Mouse (Mus musculus): ENCODE results near the gene Sp6. TPM values are rescaled to one million over a fixed set of nuclear protein-coding genes. Genes with fewer than 3 reads are reported as not detected.

Sp6 gene
- total RNA-seq, 2 experiments from 2014 or later, result 2.1 to 2.2 TPM

Small RNAs within 50 kb of the gene (microRNA-seq; reads per million reads assigned to microRNA genes)
- 0.50 to 1.3 reads per million in 2 experiments for gene Mir8103

Other genes with a start within 250 kb of the Sp6 start
- 10 to 100 TPM; 43.3 to 47.3 TPM for gene Snx11, start 235.8 kb upstream of the Sp6 start, total RNA-seq (2021)
- 10 to 100 TPM; 47.0 to 47.7 TPM for gene Cbx1, start 224.3 kb upstream of the Sp6 start, total RNA-seq (2021)
- 100 to 1,000 TPM; 258 to 264 TPM for gene Nfe2l1, start 183.4 kb upstream of the Sp6 start, total RNA-seq (2021)
- gene Copz2, start 163.5 kb upstream of the Sp6 start, total RNA-seq (2021), result 1 to 10 TPM; 3.8 to 6.0 TPM
- 10 to 100 TPM; 28.1 to 32.3 TPM for gene Cdk5rap3, start 96.9 kb upstream of the Sp6 start, total RNA-seq (2021)
- gene Prr15l, start 85.3 kb upstream of the Sp6 start, total RNA-seq (2021), result not detected
- 10 to 100 TPM; 37.4 to 37.5 TPM for gene Pnpo, start 69.4 kb upstream of the Sp6 start, total RNA-seq (2021)
- gene Sp2, start 30.4 kb upstream of the Sp6 start, total RNA-seq (2021), result 10 to 100 TPM; 12.8 to 13.5 TPM
- 1 to 10 TPM; 3.6 to 3.7 TPM for gene Scrn2, start 16.5 kb downstream of the Sp6 start, total RNA-seq (2021)
- gene Lrrc46, start 28.0 kb downstream of the Sp6 start, total RNA-seq (2021), result under 1 TPM; 0.66 to 0.71 TPM
- 10 to 100 TPM; 67.9 to 68.8 TPM for gene Mrpl10, start 28.2 kb downstream of the Sp6 start, total RNA-seq (2021)
- gene Osbpl7, start 37.2 kb downstream of the Sp6 start, total RNA-seq (2021), result 10 to 100 TPM; 11.2 to 15.3 TPM
- gene Tbx21, start 101.9 kb downstream of the Sp6 start, total RNA-seq (2021), result under 1 TPM; 0.18 to 0.30 TPM
- gene Tbkbp1, start 138.1 kb downstream of the Sp6 start, total RNA-seq (2021), result 10 to 100 TPM; 45.7 to 47.7 TPM
- 100 to 1,000 TPM; 112 to 118 TPM for gene Kpnb1, start 174.5 kb downstream of the Sp6 start, total RNA-seq (2021)